Mouse (Mus musculus) erythroblast, embryonic 14.5 days (primary cell): ENCODE data around the gene Fbxo31.

Experiments
- GATA1 ChIP-seq: IDR thresholded peaks from 2 replicates; pipeline ENCODE4 v1.6.1; 2012; ENCODE audit warnings: low read length, inconsistent platforms, mixed read lengths
- TAL1 ChIP-seq: IDR thresholded peaks from 3 replicates; pipeline ENCODE4 v1.6.1; 2012; ENCODE audit warnings: low read length, inconsistent platforms, mixed read lengths

DNA sequence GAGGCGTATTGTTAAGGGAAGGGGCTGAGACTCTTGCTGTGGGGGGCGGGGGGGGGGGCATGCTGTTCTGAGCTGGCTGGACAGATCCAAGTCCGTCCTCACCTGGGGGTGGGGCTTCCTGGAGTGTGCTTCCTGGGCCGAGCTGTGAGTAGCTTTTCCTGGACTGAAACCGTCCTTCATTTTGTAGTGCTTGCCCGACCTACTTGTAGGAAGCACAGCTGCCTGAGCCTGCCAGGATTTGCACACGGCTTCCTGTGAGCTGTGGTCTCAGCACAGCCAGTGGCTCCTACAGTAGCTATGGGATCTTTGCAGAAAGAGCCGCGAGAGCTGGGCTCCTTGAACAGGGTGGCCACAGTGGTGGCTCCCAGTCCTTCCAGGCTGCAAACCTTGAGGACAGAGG, 15.4 kb upstream of the Fbxo31 start:
- no peak for TF ChIP-seq TAL1
- TF ChIP-seq GATA1 = no peak
